Mouse (Mus musculus): ENCODE data around the gene Etfdh. TPM values are rescaled to one million over a fixed set of nuclear protein-coding genes. Genes with fewer than 3 reads are reported as not detected.
"Not testable (repeated sequence)": the region's sequence is repeated elsewhere in the genome, so short reads cannot be mapped to it uniquely, and the experiment has no call there.

Etfdh gene
- polyA plus RNA-seq, 1 experiment from 2014 or later: 147 TPM

GRCm38 (mm10) chr3:79578164-79578563, 51.1 kb downstream of the Etfdh start:
- ChIA-PET POLR2A (interaction anchor here (0.5 kb wide), 1 partner anchor 38 kb away, joined by 3 read pairs; no protein-coding TSS in a partner anchor), CTCF (interaction anchor here (1.7 to 5.0 kb wide), 2 partner anchors 8 to 16 kb away, joined by 3 to 17 read pairs; no protein-coding TSS in a partner anchor)
- H3K27me3 ChIP-seq: no peaks in the 10 kb centered on the region
- DNase-seq (ENCODE audit: low read depth, low spot score): no peak
- TF ChIP-seq CTCF (IDR thresholded peaks at IDR 0.05): no peak
- no peak for ATAC-seq
- in situ Hi-C loops (cut with MboI; ENCODE audit: low pct_unique_long_range_greater_than_20kb): no loop called here

GRCm38 (mm10) chr3:79577606-79578005, 51.7 kb downstream of the Etfdh start:
- no peak for TF ChIP-seq CTCF (IDR thresholded peaks at IDR 0.05)
- CTCF ChIA-PET: interaction anchor here (0.9 to 5.0 kb wide), 4 partner anchors 9 to 355 kb away, joined by 3 to 17 read pairs (median 3); no protein-coding TSS in a partner anchor
- in situ Hi-C loops (cut with MboI; ENCODE audit: low pct_unique_long_range_greater_than_20kb): no loop called here
- POLR2A ChIA-PET: interaction anchor here (0.5 kb wide), 1 partner anchor 38 kb away, joined by 3 read pairs; no protein-coding TSS in a partner anchor
- DNase-seq (ENCODE audit: low read depth, low spot score) (no peak), ATAC-seq (no peak)
- H3K27me3 ChIP-seq: no peaks in the 10 kb centered on the region

- in situ Hi-C loops (cut with MboI; ENCODE audit: low pct_unique_long_range_greater_than_20kb): no loop called here
- ATAC-seq: no peak
- ChIA-PET CTCF (interaction anchor here (0.9 to 5.0 kb wide), 5 partner anchors 10 to 354 kb away, joined by 3 to 17 read pairs (median 3); no protein-coding TSS in a partner anchor), POLR2A (no interaction called here)
- no peak for TF ChIP-seq CTCF (IDR thresholded peaks at IDR 0.05)
- DNase-seq (ENCODE audit: low read depth, low spot score): no peak
- H3K27me3 ChIP-seq: no peaks in the 10 kb centered on the region
Observed at GRCm38 (mm10) chr3:79576865-79577264, 52.4 kb downstream of the Etfdh start.

GRCm38 (mm10) chr3:79576468-79576816, 52.9 kb downstream of the Etfdh start:
- DNase-seq (ENCODE audit: low read depth, low spot score) (no peak), ATAC-seq (no peak)
- no peak for TF ChIP-seq CTCF (IDR thresholded peaks at IDR 0.05)
- POLR2A ChIA-PET: no interaction called here
- in situ Hi-C loops (cut with MboI; ENCODE audit: low pct_unique_long_range_greater_than_20kb): no loop called here
- H3K27me3 ChIP-seq: no peaks in the 10 kb centered on the region
- CTCF ChIA-PET: interaction anchor here (1.0 to 5.0 kb wide), 4 partner anchors 10 to 353 kb away, joined by 3 to 17 read pairs (median 3); no protein-coding TSS in a partner anchor

GRCm38 (mm10) chr3:79575576-79576467, 53.5 kb downstream of the Etfdh start:
- in situ Hi-C loops (cut with MboI; ENCODE audit: low pct_unique_long_range_greater_than_20kb): no loop called here
- TF ChIP-seq CTCF (IDR thresholded peaks at IDR 0.05): no peak
- H3K27me3 ChIP-seq: no peaks in the 10 kb centered on the region
- DNase-seq (ENCODE audit: low read depth, low spot score) (no peak), ATAC-seq (no peak)
- POLR2A ChIA-PET: no interaction called here
- CTCF ChIA-PET: interaction anchor here (1.0 to 5.0 kb wide), 3 partner anchors 11 to 353 kb away, joined by 3 to 17 read pairs (median 3); no protein-coding TSS in a partner anchor

- ChIA-PET POLR2A (no interaction called here), CTCF (interaction anchor here (1.2 to 5.0 kb wide), 2 partner anchors 12 to 42 kb away, joined by 3 to 17 read pairs; no protein-coding TSS in a partner anchor)
Observed at GRCm38 (mm10) chr3:79574336-79574735, 55.0 kb downstream of the Etfdh start.

GRCm38 (mm10) chr3:79573376-79573775, 55.9 kb downstream of the Etfdh start:
- ATAC-seq; H3K27me3 ChIP-seq; in situ Hi-C loops (cut with MboI; ENCODE audit: low pct_unique_long_range_greater_than_20kb); DNase-seq (ENCODE audit: low read depth, low spot score); POLR2A ChIA-PET: not testable (repeated sequence)
- CTCF ChIA-PET: interaction anchor here (1.0 to 5.0 kb wide), 4 partner anchors 13 to 353 kb away, joined by 3 to 17 read pairs (median 3); no protein-coding TSS in a partner anchor

More at GRCm38 (mm10) chr3:79574336-79574735, 55.0 kb downstream of the Etfdh start:
- DNase-seq (ENCODE audit: low read depth, low spot score): no peak
- no peaks in the 10 kb centered on the region for H3K27me3 ChIP-seq
- in situ Hi-C loops (cut with MboI; ENCODE audit: low pct_unique_long_range_greater_than_20kb): no loop called here
- no peak for ATAC-seq
- no peak for TF ChIP-seq CTCF (IDR thresholded peaks at IDR 0.05)

- no peak for TF ChIP-seq CTCF (IDR thresholded peaks at IDR 0.05)
- no peaks in the 10 kb centered on the region for H3K27me3 ChIP-seq
- in situ Hi-C loops (cut with MboI; ENCODE audit: low pct_unique_long_range_greater_than_20kb): no loop called here
- ChIA-PET CTCF (interaction anchor here (1.0 to 1.5 kb wide), 3 partner anchors 13 to 352 kb away, joined by 3 read pairs; no protein-coding TSS in a partner anchor), POLR2A (no interaction called here)
- DNase-seq (ENCODE audit: low read depth, low spot score): no peak
- ATAC-seq: no peak
Observed at GRCm38 (mm10) chr3:79572399-79572798, 56.9 kb downstream of the Etfdh start.

GRCm38 (mm10) chr3:79569351-79569681, 60.0 kb downstream of the Etfdh start:
- no peak for DNase-seq (ENCODE audit: low read depth, low spot score)
- no peak for TF ChIP-seq CTCF (IDR thresholded peaks at IDR 0.05)
- in situ Hi-C loops (cut with MboI; ENCODE audit: low pct_unique_long_range_greater_than_20kb): no loop called here
- ChIA-PET POLR2A (interaction anchor here (0.7 kb wide), 2 partner anchors 97 to 617 kb away, joined by 3 to 4 read pairs; no protein-coding TSS in a partner anchor), CTCF (interaction anchor here (1.0 to 3.3 kb wide), 10 partner anchors 11 to 367 kb away, joined by 3 to 20 read pairs (median 4); no protein-coding TSS in a partner anchor)
- no peaks in the 10 kb centered on the region for H3K27me3 ChIP-seq
- ATAC-seq: no peak

GRCm38 (mm10) chr3:79568629-79569350, 60.5 kb downstream of the Etfdh start:
- CTCF ChIA-PET: interaction anchor here (0.9 to 3.3 kb wide), 12 partner anchors 11 to 367 kb away, joined by 3 to 20 read pairs (median 4); no protein-coding TSS in a partner anchor
- no peak for TF ChIP-seq CTCF (IDR thresholded peaks at IDR 0.05)
- POLR2A ChIA-PET: interaction anchor here (0.7 kb wide), 2 partner anchors 96 to 617 kb away, joined by 3 to 4 read pairs; no protein-coding TSS in a partner anchor
- ATAC-seq (no peak), DNase-seq (ENCODE audit: low read depth, low spot score) (no peak)
- H3K27me3 ChIP-seq: no peaks in the 10 kb centered on the region
- in situ Hi-C loops (cut with MboI; ENCODE audit: low pct_unique_long_range_greater_than_20kb): no loop called here

All from Patski (cell line).